ENCODE assay signal across 18 mouse cellular contexts in genomic region chr13:78802838-78803124, GRCm38 (mm10).
DNase-seq lines count a peak whose midpoint lies in the region; ATAC-seq and TF ChIP-seq lines count a peak whose summit lies in the region.
"Had no signal": no experiment of that assay in that cellular context is flagged by ENCODE, and none has a peak within 500 bp of the region (broad histone marks: within the 10 kb centered on the region; RNA-seq: fewer than 3 reads in every experiment).

No protein-coding gene starts in this region.

- no peaks in the 10 kb centered on the region for H3K9me3 ChIP-seq in forebrain, embryonic 14.5 days (replicated peaks; ENCODE audit: control insufficient read depth, low read length)
- no peaks in the 10 kb centered on the region for H3K9me3 ChIP-seq in forebrain, postnatal 0 days (ENCODE audit: low read length)
- H3K9me3 ChIP-seq in lung, embryonic 16.5 days (ENCODE audit: control insufficient read depth, low read length), result no peaks in the 10 kb centered on the region
- H3K9me3 ChIP-seq: embryonic facial prominence, embryonic 15.5 days; heart, embryonic 12.5 days; midbrain, embryonic 10.5 days had no signal

- no peak overlapping the region for H3K9ac ChIP-seq in forebrain, embryonic 14.5 days (ENCODE audit: low read length)
- no peak overlapping the region for H3K9ac ChIP-seq in forebrain, postnatal 0 days
- H3K9ac ChIP-seq in lung, embryonic 16.5 days (ENCODE audit: low read length), result no peak overlapping the region
- H3K9ac ChIP-seq: embryonic facial prominence, embryonic 15.5 days; heart, embryonic 12.5 days had no signal

- H3K79me2 ChIP-seq in myocyte (ENCODE audit: control insufficient read depth, insufficient read depth), result no peaks in the 10 kb centered on the region

- H3K4me3 ChIP-seq in forebrain, embryonic 14.5 days (ENCODE audit: low read depth, low read length), result no peak overlapping the region
- H3K4me3 ChIP-seq in forebrain, postnatal 0 days (ENCODE audit: low read depth, low read length), result no peak overlapping the region
- H3K4me3 ChIP-seq in lung, embryonic 16.5 days (ENCODE audit: low read length), result no peak overlapping the region
- H3K4me3 ChIP-seq in lung, adult 2 months (replicated peaks; ENCODE audit: extremely low read depth, low read depth, low read length), result no peak overlapping the region
- H3K4me3 ChIP-seq in myocyte, result no peak overlapping the region
- H3K4me3 ChIP-seq: embryonic facial prominence, embryonic 15.5 days; heart, embryonic 12.5 days; midbrain, embryonic 10.5 days had no signal

- DNase-seq in forebrain, embryonic 14.5 days (ENCODE audit: low spot score), result no peak
- no peak for DNase-seq in forebrain, postnatal 0 days
- DNase-seq in lung, adult 2 months, result no peak
- DNase-seq in brain, embryonic 14.5 days (ENCODE audit: low read depth), result peak; percentile 86
- DNase-seq in liver, result no peak
- DNase-seq: cerebellum, adult 9-11 months; kidney, adult 8-10 months; kidney, postnatal 25 days; lung, adult 18-20 months; right cerebral cortex, postnatal 14 days; thymus, adult 2 months had no signal

- no peaks in the 10 kb centered on the region for H3K27me3 ChIP-seq in forebrain, embryonic 14.5 days (replicated peaks; ENCODE audit: control insufficient read depth, insufficient read depth, low read length)
- H3K27me3 ChIP-seq in forebrain, postnatal 0 days (ENCODE audit: insufficient read depth, low read length), result no peaks in the 10 kb centered on the region
- H3K27me3 ChIP-seq in lung, embryonic 16.5 days (ENCODE audit: control insufficient read depth, insufficient read depth, low read depth, low read length), result no peaks in the 10 kb centered on the region
- no peaks in the 10 kb centered on the region for H3K27me3 ChIP-seq in myocyte (ENCODE audit: control insufficient read depth, insufficient read depth, insufficient read length)
- H3K27me3 ChIP-seq: embryonic facial prominence, embryonic 15.5 days; heart, embryonic 12.5 days; Patski had no signal

- TF ChIP-seq POLR2A in lung, adult 2 months (IDR thresholded peaks at IDR 0.05; ENCODE audit: borderline replicate concordance, extremely low read depth, low read depth, low read length), result no peak
- TF ChIP-seq POLR2A in brain, embryonic 14.5 days (IDR thresholded peaks at IDR 0.05; ENCODE audit: borderline replicate concordance, extremely low read depth, insufficient read depth, insufficient read length, poor library complexity, severe bottlenecking), result no peak
- TF ChIP-seq POLR2A in myocyte (IDR thresholded peaks at IDR 0.05; ENCODE audit: insufficient read length, low read depth), result no peak

- no peaks in the 10 kb centered on the region for H3K36me3 ChIP-seq in forebrain, embryonic 14.5 days (ENCODE audit: control insufficient read depth, insufficient read depth, low read length)
- no peaks in the 10 kb centered on the region for H3K36me3 ChIP-seq in forebrain, postnatal 0 days (ENCODE audit: insufficient read depth)
- H3K36me3 ChIP-seq in lung, embryonic 16.5 days (ENCODE audit: control insufficient read depth, insufficient read depth, low read length), result no peaks in the 10 kb centered on the region
- no peaks in the 10 kb centered on the region for H3K36me3 ChIP-seq in myocyte (ENCODE audit: control insufficient read depth, insufficient read depth)
- H3K36me3 ChIP-seq: embryonic facial prominence, embryonic 15.5 days; heart, embryonic 12.5 days; midbrain, embryonic 10.5 days had no signal

- peak; percentile 84 for ATAC-seq in forebrain, embryonic 14.5 days
- ATAC-seq in forebrain, postnatal 0 days, result no peak
- ATAC-seq in lung, embryonic 16.5 days (ENCODE audit: low read depth), result peak; percentile 41; the same call in 1 of the 2 replicates
- ATAC-seq: Patski had no signal

- 0 out of 2 replicates have a peak overlapping the region, but pooled peaks have one; percentile 41 for H3K27ac ChIP-seq in forebrain, embryonic 14.5 days (ENCODE audit: low read depth, low read length)
- H3K27ac ChIP-seq in forebrain, postnatal 0 days (ENCODE audit: low read depth, low read length), result no peak overlapping the region
- no peak overlapping the region for H3K27ac ChIP-seq in lung, embryonic 16.5 days (ENCODE audit: low read length)
- H3K27ac ChIP-seq: embryonic facial prominence, embryonic 15.5 days; macrophage; midbrain, embryonic 10.5 days had no signal

- no peak overlapping the region for H3ac ChIP-seq in myocyte (ENCODE audit: control insufficient read depth, insufficient read length)

- no peak for TF ChIP-seq CTCF in forebrain, postnatal 0 days (IDR thresholded peaks at IDR 0.05; ENCODE audit: low read depth)
- no peak for TF ChIP-seq CTCF in lung, adult 2 months (IDR thresholded peaks at IDR 0.05; ENCODE audit: insufficient read depth, low read length)
- no peak for TF ChIP-seq CTCF in brain, embryonic 14.5 days (IDR thresholded peaks at IDR 0.05; ENCODE audit: borderline replicate concordance, extremely low read depth, insufficient read depth, insufficient read length)

- peaks cover 8% of the 10 kb centered on the region for H3K4me1 ChIP-seq in forebrain, embryonic 14.5 days (ENCODE audit: control insufficient read depth, insufficient read depth, low read length)
- no peaks in the 10 kb centered on the region for H3K4me1 ChIP-seq in forebrain, postnatal 0 days (ENCODE audit: insufficient read depth)
- H3K4me1 ChIP-seq in lung, embryonic 16.5 days (replicated peaks; ENCODE audit: control insufficient read depth, insufficient read depth, low read length), result no peaks in the 10 kb centered on the region
- no peaks in the 10 kb centered on the region for H3K4me1 ChIP-seq in lung, adult 2 months (ENCODE audit: control insufficient read depth, insufficient read depth, low read length)
- H3K4me1 ChIP-seq: embryonic facial prominence, embryonic 15.5 days; heart, embryonic 12.5 days; midbrain, embryonic 10.5 days had no signal

- H3K4me2 ChIP-seq in forebrain, embryonic 14.5 days (ENCODE audit: low read length), result no peak overlapping the region
- H3K4me2 ChIP-seq in forebrain, postnatal 0 days (ENCODE audit: low read depth), result no peak overlapping the region
- H3K4me2 ChIP-seq in lung, embryonic 16.5 days (ENCODE audit: low read depth, low read length), result no peak overlapping the region
- H3K4me2 ChIP-seq in myocyte (ENCODE audit: low read depth), result peak overlapping the region; percentile 70
- H3K4me2 ChIP-seq: embryonic facial prominence, embryonic 15.5 days; heart, embryonic 12.5 days had no signal

TF ChIP-seq in myocyte, 11 proteins besides CTCF, POLR2A, EP300 and RAD21:
- TF ChIP-seq MYOG (IDR thresholded peaks at IDR 0.05; ENCODE audit: control insufficient read depth in 1 of 3, insufficient read depth in 1 of 3, insufficient read length in 2 of 3, low read depth in 2 of 3) (no peak), POLR2AphosphoS2 (IDR thresholded peaks at IDR 0.05; ENCODE audit: insufficient read length, low read depth) (no peak), SRF (IDR thresholded peaks at IDR 0.05; ENCODE audit: control insufficient read depth, insufficient read length, low read depth) (no peak), MAX (IDR thresholded peaks at IDR 0.05; ENCODE audit: low read depth) (no peak), USF1 (IDR thresholded peaks at IDR 0.05; ENCODE audit: low read depth) (no peak), TCF3 (IDR thresholded peaks at IDR 0.05; ENCODE audit: insufficient read length, low read depth) (no peak), REST (IDR thresholded peaks at IDR 0.05; ENCODE audit: insufficient read depth, insufficient read length) (no peak), E2F4 (IDR thresholded peaks at IDR 0.05; ENCODE audit: insufficient read depth) (no peak), TCF12 (IDR thresholded peaks at IDR 0.05; ENCODE audit: insufficient read depth, poor library complexity, severe bottlenecking) (no peak), CEBPB (IDR thresholded peaks at IDR 0.05; ENCODE audit: insufficient read depth, poor library complexity, severe bottlenecking) (no peak), MYOD1 (IDR thresholded peaks at IDR 0.05; ENCODE audit: control insufficient read depth in 1 of 3, insufficient read length in 2 of 3, low read depth in 2 of 3) (no peak)
TF ChIP-seq in myocyte: peak in this region for 0.
